Mouse (Mus musculus) embryonic fibroblast, embryonic 13.5 days (primary cell): ENCODE measurements around the gene Polg.

Source experiments
- CTCF ChIP-seq: IDR thresholded peaks from 2 replicates; pipeline ENCODE4 v1.5.1; 2011; ENCODE audit warnings: mild to moderate bottlenecking, control low read depth, low read length, moderate library complexity, borderline replicate concordance; ENCODE audit not compliant: insufficient read depth
- POLR2A ChIP-seq: IDR thresholded peaks from 2 replicates; pipeline ENCODE4 v1.6.1; 2011; ENCODE audit warnings: low read depth, mild to moderate bottlenecking, control low read depth, low read length, moderate library complexity

GRCm38 (mm10) chr7:79495988-79496815 lies 30.0 kb upstream of the Polg start:
- peak; percentile 98 for TF ChIP-seq CTCF
- no peak for TF ChIP-seq POLR2A
